Mouse (Mus musculus): Measurements from ENCODE around the gene Uhrf1bp1.

DNA sequence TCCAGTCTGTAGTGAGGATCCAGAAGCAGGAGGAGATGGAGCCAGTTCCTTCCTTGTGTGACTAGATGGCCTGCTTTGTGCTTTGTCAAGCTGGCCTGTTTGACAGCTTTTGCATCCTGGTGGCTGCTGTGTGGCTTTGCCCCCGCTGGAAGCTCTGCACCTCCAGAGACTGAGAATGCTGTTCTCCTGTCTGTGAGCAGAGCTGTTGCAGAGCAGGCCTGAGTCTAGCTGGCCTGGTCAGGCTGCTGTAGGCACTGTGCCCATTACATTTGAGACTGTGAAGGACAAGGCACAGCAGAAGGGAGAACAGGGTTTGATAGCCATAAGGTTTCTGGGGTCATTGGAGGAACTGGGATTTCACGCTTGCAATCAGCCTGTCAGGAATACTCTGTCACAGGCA lies 85.5 kb downstream of the Uhrf1bp1 start:
- TF ChIP-seq POLR2A (IDR thresholded peaks at IDR 0.05; ENCODE audit: extremely low read depth, insufficient read depth, low read length) (no peak), CTCF (IDR thresholded peaks at IDR 0.05; ENCODE audit: low read depth, low read length) (no peak)

All from liver, adult 2 months (tissue).